Mouse (Mus musculus) testis, adult 2 months (tissue): ENCODE results near the gene Adam12.

Experiments
- CTCF ChIP-seq: fragments of 200-500 bp; IDR thresholded peaks from 2 replicates; pipeline ENCODE4 v1.5.1; 2012; ENCODE audit warnings: low read depth, mild to moderate bottlenecking, inconsistent platforms, low read length, moderate library complexity; ENCODE audit not compliant: control insufficient read depth, insufficient read depth, insufficient replicate concordance
- POLR2A ChIP-seq: fragments of 200-500 bp; IDR thresholded peaks from 2 replicates; pipeline ENCODE4 v1.6.1; 2012; ENCODE audit warnings: low read depth, mild to moderate bottlenecking, inconsistent platforms, low read length, moderate library complexity; ENCODE audit not compliant: control insufficient read depth

DNA sequence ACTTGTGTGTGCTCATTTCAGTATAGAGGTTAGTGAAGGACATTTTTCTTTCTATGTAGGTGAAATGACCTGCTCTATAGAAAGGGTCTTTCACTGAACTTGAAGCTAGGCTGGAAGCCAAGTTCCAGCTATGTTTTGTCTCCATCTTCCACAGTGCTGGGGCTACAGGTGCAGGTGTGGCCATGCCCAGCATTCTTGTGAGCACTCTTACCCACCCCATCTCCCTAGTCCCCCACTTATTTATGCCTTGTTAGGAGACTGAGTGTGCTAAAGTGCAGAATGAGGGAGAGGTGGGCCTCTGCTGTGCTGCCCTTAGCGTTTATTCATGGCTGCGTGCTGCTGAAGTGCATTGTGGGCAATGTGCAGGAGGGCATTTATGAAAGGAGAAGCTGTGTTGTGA lies 198.0 kb downstream of the Adam12 start:
- TF ChIP-seq CTCF: no peak
- no peak for TF ChIP-seq POLR2A
